Mouse (Mus musculus): ENCODE results near the gene Pfn2.
A peak's percentile ranks its signal among the peaks of the same experiment; 100 is the strongest.

The Pfn2 gene

DNA sequence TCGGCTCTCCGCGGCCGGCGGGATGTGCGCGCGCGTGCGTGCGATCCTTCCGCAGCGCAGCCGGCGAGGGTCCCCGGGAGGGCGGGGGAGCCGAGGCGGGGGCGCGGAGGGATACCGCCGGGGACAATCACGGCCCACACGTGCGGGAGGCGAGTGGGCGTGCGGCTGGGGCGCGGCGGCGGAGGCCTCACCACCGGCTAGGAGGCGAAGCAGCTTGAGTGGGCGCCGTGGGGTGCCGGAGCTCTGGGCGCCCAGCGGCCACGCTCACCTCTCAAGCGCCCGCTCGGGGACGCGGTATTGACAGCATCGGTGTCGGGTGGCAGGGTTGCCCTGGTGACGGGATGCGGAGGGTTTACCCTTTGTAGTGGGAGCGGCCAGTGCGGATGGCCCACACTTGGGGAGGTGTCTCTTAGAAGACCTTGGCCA, at the start of gene Pfn2:
Pfn2 (minus strand) TSS at position 320 of the 426 bp plus-strand sequence.
- DNase-seq, result peak; percentile 89 to 91

DNA sequence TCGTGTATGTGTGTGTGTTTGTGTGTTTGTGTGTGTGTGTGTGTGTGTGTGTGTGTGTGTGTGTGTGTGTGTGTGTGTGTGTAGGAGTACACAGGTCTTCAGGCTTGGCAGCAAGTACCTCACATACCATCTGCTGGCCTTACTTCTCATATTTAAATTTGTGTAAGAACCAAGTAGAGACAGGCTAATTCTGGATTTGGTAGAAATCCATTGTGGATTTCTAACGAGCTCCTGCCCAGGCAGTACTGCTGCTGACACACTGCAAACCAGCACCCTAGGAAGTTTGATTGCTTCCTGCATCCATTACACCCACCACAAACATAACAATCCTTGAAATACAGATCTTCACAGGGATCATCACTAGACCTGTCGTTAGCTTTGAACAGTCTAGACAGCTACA, 35.1 kb upstream of the Pfn2 start:
- DNase-seq, result no peak

- peak; percentile 74 to 80 for DNase-seq
These were observed 743 bp downstream of the Pfn2 start for GRCm38 (mm10) chr3:57846912-57847759.

DNA sequence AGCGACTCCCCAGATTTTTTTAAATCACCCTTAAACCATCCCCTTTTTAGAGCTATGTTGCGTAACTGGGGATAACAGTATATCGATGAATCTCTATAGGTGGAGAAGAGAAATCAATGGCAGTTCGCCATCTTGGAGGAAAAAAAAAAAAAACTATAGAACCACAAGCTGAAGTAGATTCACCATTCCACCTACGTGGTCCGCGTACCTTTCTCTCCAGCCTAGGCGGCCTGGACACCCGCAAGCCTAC, 1.3 kb downstream of the Pfn2 start:
- no peak for DNase-seq

DNA sequence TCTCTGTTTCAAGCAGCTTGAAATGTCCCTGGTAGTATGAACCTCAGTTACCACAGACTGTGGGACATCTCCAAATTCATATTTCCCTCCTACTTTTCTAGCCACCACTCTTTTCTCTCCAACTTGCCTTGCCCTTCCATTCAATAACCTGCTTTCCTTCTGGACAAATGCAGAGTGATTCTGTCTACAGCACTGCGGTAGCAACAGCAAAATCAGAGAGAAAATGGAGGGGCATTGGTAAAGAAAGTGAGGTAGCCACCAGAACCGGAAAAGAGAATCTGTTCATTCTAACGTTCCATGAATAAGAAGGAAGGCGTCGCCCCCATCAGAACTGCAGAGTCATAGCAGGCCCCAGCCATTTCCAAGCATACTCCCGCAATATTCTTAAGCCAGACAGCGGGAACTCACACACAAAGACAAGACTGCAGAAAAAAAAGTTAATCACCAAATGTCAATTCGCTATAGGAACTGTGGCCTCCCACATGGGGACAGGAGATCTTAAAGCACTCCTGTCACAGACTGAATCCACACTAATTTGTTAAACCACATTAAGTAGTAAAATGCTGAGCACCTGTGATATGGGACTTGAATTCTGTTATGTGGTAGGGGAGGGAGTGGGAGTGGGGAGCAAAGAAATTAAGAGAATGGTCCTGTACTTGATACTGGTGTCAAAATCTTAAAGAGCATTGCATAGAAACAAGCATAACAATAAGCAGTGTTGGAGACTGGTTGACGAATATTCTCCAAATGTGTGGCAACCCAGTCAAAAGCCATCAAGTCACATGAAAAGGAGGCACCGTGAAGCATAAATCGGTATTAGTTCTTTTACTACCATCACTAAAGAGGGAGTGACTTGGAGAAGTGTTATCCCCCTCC, 1.9 kb downstream of the Pfn2 start:
- DNase-seq, result peak; percentile 26 to 47

DNA sequence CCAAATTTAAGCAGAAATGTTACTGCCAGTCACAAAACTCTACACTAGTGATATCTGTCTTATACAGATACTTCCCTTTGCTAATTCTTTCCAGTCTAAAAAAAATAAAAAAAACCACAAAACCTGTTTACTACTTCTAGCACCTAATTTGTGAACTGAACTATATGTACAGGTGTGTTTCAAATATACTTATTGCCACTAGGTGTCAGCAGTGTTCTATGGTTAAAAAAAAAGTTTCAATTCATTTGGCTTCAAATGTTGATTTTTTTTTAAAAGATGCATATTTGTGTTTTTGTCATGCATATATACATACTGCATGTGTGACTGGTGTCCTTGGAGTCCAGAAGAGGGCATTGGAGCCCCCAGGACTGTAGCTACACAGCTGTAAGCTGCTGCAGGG, 4.1 kb downstream of the Pfn2 start:
- DNase-seq, result no peak

GRCm38 (mm10) chr3:57836911-57837310, 11.0 kb downstream of the Pfn2 start:
- DNase-seq, result no peak

GRCm38 (mm10) chr3:57833585-57833984, 14.3 kb downstream of the Pfn2 start:
- DNase-seq, result no peak

DNA sequence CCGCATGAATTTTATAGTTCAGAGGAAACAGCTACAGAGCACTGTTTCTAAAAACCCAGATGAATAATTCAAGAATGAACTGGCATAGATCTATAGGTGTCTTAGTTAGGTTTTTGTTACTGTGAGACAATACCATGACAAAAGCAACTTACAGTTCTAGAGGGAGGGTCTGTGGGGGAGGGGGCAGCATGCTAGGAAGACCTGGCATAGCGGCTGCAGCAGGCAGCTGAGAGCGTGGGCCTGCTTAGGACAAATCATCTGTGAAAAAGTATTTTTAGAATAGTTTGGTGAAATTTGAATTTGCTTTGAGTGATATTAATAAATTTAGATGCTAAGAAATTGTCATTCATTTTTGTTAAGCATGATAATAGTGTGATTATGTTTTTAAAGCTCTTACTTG, 22.0 kb downstream of the Pfn2 start:
- DNase-seq, result no peak

DNA sequence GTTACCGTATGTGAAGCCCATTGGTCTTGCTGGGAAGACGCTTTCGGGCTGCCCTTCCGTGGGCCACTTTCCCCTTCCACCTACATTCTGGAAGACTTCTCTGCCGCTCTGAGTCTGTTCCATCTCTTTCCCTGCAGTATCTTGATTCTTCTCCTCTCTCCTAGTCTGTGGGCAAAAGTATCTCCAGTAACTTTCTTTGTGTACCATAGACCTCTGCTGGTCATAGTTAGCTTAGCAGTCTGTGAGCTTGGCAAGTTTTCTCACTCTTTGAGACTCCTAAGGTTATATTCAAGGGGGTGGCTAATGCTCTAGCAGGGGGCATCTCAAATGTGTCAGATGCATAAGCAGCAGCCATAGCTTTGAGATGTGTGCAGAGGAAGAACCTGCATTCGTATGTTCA, 32.4 kb downstream of the Pfn2 start:
- DNase-seq, result no peak

GRCm38 (mm10) chr3:57795071-57795470, 52.8 kb downstream of the Pfn2 start:
- DNase-seq, result peak; percentile 25 to 27
